Mouse (Mus musculus) heart, embryonic 15.5 days (tissue): ENCODE results near the gene Timm8b. TPM values are rescaled to one million over a fixed set of nuclear protein-coding genes. Genes with fewer than 3 reads are reported as not detected.

Source experiments
- ATAC-seq: fragments of 200-750 bp; cut with Nextera tagmentation; replicated peaks from 2 replicates; pipeline ENCODE4 v1.8.0; 2017; ENCODE audit warnings: low read depth, moderate TSS enrichment; ENCODE audit not compliant: insufficient number of reproducible peaks, insufficient read depth, low FRiP score
- H3K27ac ChIP-seq: fragments of 300-500 bp; sonication (generic); 2 replicates; pipeline ENCODE4 v1.5.1; 2015; ENCODE audit warnings: mild to moderate bottlenecking, inconsistent platforms
- H3K27me3 ChIP-seq: fragments of 300-500 bp; sonication (generic); 2 replicates; pipeline ENCODE4 v1.6.1; 2015; ENCODE audit warnings: inconsistent platforms
- H3K36me3 ChIP-seq: fragments of 300-500 bp; sonication (generic); 2 replicates; pipeline ENCODE4 v1.6.1; 2015; ENCODE audit warnings: mild to moderate bottlenecking, inconsistent platforms
- H3K4me1 ChIP-seq: fragments of 300-500 bp; sonication (generic); replicated peaks from 2 replicates; pipeline ENCODE4 v1.6.1; 2015; ENCODE audit warnings: inconsistent platforms
- H3K4me2 ChIP-seq: fragments of 300-500 bp; sonication (generic); 2 replicates; pipeline ENCODE4 v1.6.1; 2015; ENCODE audit warnings: inconsistent platforms, mild to moderate bottlenecking, moderate library complexity
- H3K4me3 ChIP-seq: fragments of 300-500 bp; sonication (generic); 2 replicates; pipeline ENCODE4 v1.5.1; 2015; ENCODE audit warnings: mild to moderate bottlenecking, inconsistent platforms
- H3K9ac ChIP-seq: fragments of 300-500 bp; sonication (generic); 2 replicates; pipeline ENCODE4 v1.6.1; 2015; ENCODE audit warnings: mild to moderate bottlenecking, inconsistent platforms
- H3K9me3 ChIP-seq: fragments of 300-500 bp; sonication (generic); replicated peaks from 2 replicates; pipeline ENCODE4 v1.6.1; 2016; ENCODE audit warnings: inconsistent platforms
- WGBS: fragments of 180-500 bp; shearing (Covaris S2); methylation state at CpG from one replicate; pipeline ENCODE4 v1.1.7; 2015; ENCODE audit warnings: mixed read lengths; 5-methylcytosine and 5-hydroxymethylcytosine counted together
- polyA plus RNA-seq: library from polyadenylated mRNA; unstranded; fragments of >200 nt; fragmentation: Nextera tagmentation; extraction: Ambion mirVana; gene quantifications from 2 replicates; pipeline ENCODE4 v1.2.1, GENCODE M21; 2015

Timm8b gene
- polyA plus RNA-seq, 1 experiment from 2014 or later = 279 TPM

- H3K4me1 ChIP-seq = no peaks in the 10 kb centered on the region
- ATAC-seq = no peak
- no peak overlapping the region for H3K4me3 ChIP-seq
- no peak overlapping the region for H3K27ac ChIP-seq
- no peak overlapping the region for H3K4me2 ChIP-seq
- H3K27me3 ChIP-seq = no peaks in the 10 kb centered on the region
- no peak overlapping the region for H3K9ac ChIP-seq
- no peaks in the 10 kb centered on the region for H3K9me3 ChIP-seq
- WGBS = 39% methylated on average over 4 of the region's 4 CpGs
- no peaks in the 10 kb centered on the region for H3K36me3 ChIP-seq
Observed at GRCm38 (mm10) chr9:50580370-50580769, 23.3 kb upstream of the Timm8b start.

GRCm38 (mm10) chr9:50585145-50585818, 18.4 kb upstream of the Timm8b start:
- H3K27ac ChIP-seq = no peak overlapping the region
- no peak overlapping the region for H3K9ac ChIP-seq
- H3K27me3 ChIP-seq = no peaks in the 10 kb centered on the region
- no peaks in the 10 kb centered on the region for H3K36me3 ChIP-seq
- H3K4me3 ChIP-seq = no peak overlapping the region
- no peaks in the 10 kb centered on the region for H3K9me3 ChIP-seq
- ATAC-seq = no peak
- H3K4me1 ChIP-seq = no peaks in the 10 kb centered on the region
- H3K4me2 ChIP-seq = no peak overlapping the region
- 78% methylated on average over 6 of the region's 6 CpGs for WGBS

- WGBS = 71% methylated on average over 4 of the region's 4 CpGs
- Histone ChIP-seq H3K36me3 (no peaks in the 10 kb centered on the region), H3K9me3 (no peaks in the 10 kb centered on the region), H3K27ac (no peak overlapping the region), H3K4me2 (no peak overlapping the region), H3K27me3 (no peaks in the 10 kb centered on the region), H3K4me3 (no peak overlapping the region), H3K9ac (no peak overlapping the region), H3K4me1 (no peaks in the 10 kb centered on the region)
- no peak for ATAC-seq
Observed at GRCm38 (mm10) chr9:50586955-50587354, 16.8 kb upstream of the Timm8b start.

- WGBS = 65% methylated on average over 10 of the region's 10 CpGs
- Histone ChIP-seq H3K4me2 (no peak overlapping the region), H3K4me1 (no peaks in the 10 kb centered on the region), H3K27me3 (no peaks in the 10 kb centered on the region), H3K36me3 (peaks cover 12% of the 10 kb centered on the region), H3K27ac (no peak overlapping the region), H3K9ac (no peak overlapping the region), H3K4me3 (no peak overlapping the region), H3K9me3 (no peaks in the 10 kb centered on the region)
- no peak for ATAC-seq
Observed at GRCm38 (mm10) chr9:50590856-50591518, 12.7 kb upstream of the Timm8b start.

GRCm38 (mm10) chr9:50592955-50593354, 10.8 kb upstream of the Timm8b start:
- Histone ChIP-seq H3K9ac (no peak overlapping the region), H3K4me3 (no peak overlapping the region), H3K4me2 (no peak overlapping the region), H3K27me3 (no peaks in the 10 kb centered on the region), H3K36me3 (peaks cover 31% of the 10 kb centered on the region), H3K9me3 (no peaks in the 10 kb centered on the region), H3K27ac (no peak overlapping the region), H3K4me1 (no peaks in the 10 kb centered on the region)
- 82% methylated on average over 9 of the region's 9 CpGs for WGBS
- no peak for ATAC-seq

GRCm38 (mm10) chr9:50593544-50593943, 10.2 kb upstream of the Timm8b start:
- H3K4me3 ChIP-seq = no peak overlapping the region
- no peaks in the 10 kb centered on the region for H3K27me3 ChIP-seq
- ATAC-seq = no peak
- no peak overlapping the region for H3K4me2 ChIP-seq
- WGBS = 80% methylated on average over 3 of the region's 3 CpGs
- peaks cover 36% of the 10 kb centered on the region for H3K36me3 ChIP-seq
- no peak overlapping the region for H3K27ac ChIP-seq
- H3K9me3 ChIP-seq = no peaks in the 10 kb centered on the region
- H3K4me1 ChIP-seq = no peaks in the 10 kb centered on the region
- H3K9ac ChIP-seq = no peak overlapping the region

- H3K36me3 ChIP-seq = peaks cover 50% of the 10 kb centered on the region
Observed at GRCm38 (mm10) chr9:50594794-50595417, 8.8 kb upstream of the Timm8b start.

GRCm38 (mm10) chr9:50596973-50597372, 6.7 kb upstream of the Timm8b start:
- WGBS = 85% methylated on average over 8 of the region's 8 CpGs

More at GRCm38 (mm10) chr9:50594794-50595417, 8.8 kb upstream of the Timm8b start:
- H3K4me1 ChIP-seq = no peaks in the 10 kb centered on the region
- no peaks in the 10 kb centered on the region for H3K27me3 ChIP-seq
- H3K4me3 ChIP-seq = no peak overlapping the region
- H3K9ac ChIP-seq = no peak overlapping the region
- WGBS = 73% methylated on average over 12 of the region's 12 CpGs
- no peak overlapping the region for H3K4me2 ChIP-seq
- H3K9me3 ChIP-seq = no peaks in the 10 kb centered on the region
- H3K27ac ChIP-seq = no peak overlapping the region
- no peak for ATAC-seq

GRCm38 (mm10) chr9:50601536-50601935, 2.2 kb upstream of the Timm8b start:
- H3K4me3 ChIP-seq = peak overlapping the region; percentile 86
- peaks cover 50% of the 10 kb centered on the region for H3K36me3 ChIP-seq
- H3K4me2 ChIP-seq = peak overlapping the region; percentile 85
- WGBS = 61% methylated on average over 6 of the region's 6 CpGs
- 0 out of 2 replicates have a peak overlapping the region, but pooled peaks have one; percentile 21 for H3K27ac ChIP-seq
- H3K27me3 ChIP-seq = no peaks in the 10 kb centered on the region
- H3K9ac ChIP-seq = no peak overlapping the region
- H3K4me1 ChIP-seq = peaks cover 25% of the 10 kb centered on the region
- H3K9me3 ChIP-seq = no peaks in the 10 kb centered on the region
- ATAC-seq = no peak

More at GRCm38 (mm10) chr9:50596973-50597372, 6.7 kb upstream of the Timm8b start:
- no peak overlapping the region for H3K4me3 ChIP-seq
- H3K4me1 ChIP-seq = peaks cover 10% of the 10 kb centered on the region
- H3K27me3 ChIP-seq = no peaks in the 10 kb centered on the region
- H3K27ac ChIP-seq = no peak overlapping the region
- ATAC-seq = no peak
- H3K9ac ChIP-seq = no peak overlapping the region
- peaks cover 57% of the 10 kb centered on the region for H3K36me3 ChIP-seq
- no peak overlapping the region for H3K4me2 ChIP-seq
- H3K9me3 ChIP-seq = no peaks in the 10 kb centered on the region

GRCm38 (mm10) chr9:50602055-50602845, 1.5 kb upstream of the Timm8b start:
- Histone ChIP-seq H3K4me2 (peak overlapping the region; percentile 85), H3K27ac (peak overlapping the region; percentile 90), H3K4me3 (peak overlapping the region; percentile 86), H3K4me1 (peaks cover 25% of the 10 kb centered on the region), H3K36me3 (peaks cover 50% of the 10 kb centered on the region), H3K9me3 (no peaks in the 10 kb centered on the region), H3K27me3 (no peaks in the 10 kb centered on the region), H3K9ac (peak overlapping the region; percentile 84)
- WGBS = 62% methylated on average over 7 of the region's 7 CpGs
- ATAC-seq = no peak

- peak overlapping the region; percentile 85 for H3K4me2 ChIP-seq
- WGBS = under 1% methylated on average over 24 of the region's 24 CpGs
- peak overlapping the region; percentile 90 for H3K27ac ChIP-seq
- no peaks in the 10 kb centered on the region for H3K27me3 ChIP-seq
- peaks cover 25% of the 10 kb centered on the region for H3K4me1 ChIP-seq
- H3K4me3 ChIP-seq = peak overlapping the region; percentile 86
- H3K9ac ChIP-seq = peak overlapping the region; percentile 84
- H3K36me3 ChIP-seq = peaks cover 47% of the 10 kb centered on the region
- ATAC-seq = peak; percentile 81
- no peaks in the 10 kb centered on the region for H3K9me3 ChIP-seq
Observed at GRCm38 (mm10) chr9:50603998-50604324, 251 bp downstream of the Timm8b start.
